Comparison of ENCODE assay signal across 24 mouse cellular contexts in genomic region chr11:114706358-114706757, GRCm38 (mm10). TPM values are rescaled to one million over a fixed set of nuclear protein-coding genes. Genes with fewer than 3 reads are reported as not detected.
DNase-seq lines count a peak whose midpoint lies in the region; ATAC-seq and TF ChIP-seq lines count a peak whose summit lies in the region.
"Had no signal": no experiment of that assay in that cellular context is flagged by ENCODE, and none has a peak within 500 bp of the region (broad histone marks: within the 10 kb centered on the region; RNA-seq: fewer than 3 reads in every experiment).

No protein-coding gene starts in this region.

- no peak for TF ChIP-seq CTCF in stomach, postnatal 0 days (IDR thresholded peaks at IDR 0.05; ENCODE audit: low read depth)

- 75% methylated on average over 5 of the region's 5 CpGs for WGBS in stomach, embryonic 16.5 days
- WGBS in stomach, postnatal 0 days, result 74% methylated on average over 5 of the region's 5 CpGs

- no peak for TF ChIP-seq EP300 in stomach, postnatal 0 days (optimal IDR thresholded peaks at IDR 0.05)

- peak; percentile 35 for DNase-seq in adrenal gland, postnatal 14 days
- DNase-seq in adrenal gland, adult 18-20 months (ENCODE audit: low spot score in 2 of 2), result no peak
- DNase-seq in adrenal gland, postnatal 25 days, result peak; percentile 35
- DNase-seq in adrenal gland, postnatal 4 days (ENCODE audit: low spot score in 2 of 2), result no peak
- DNase-seq in stomach, postnatal 0 days (ENCODE audit: low spot score), result no peak
- DNase-seq in left cerebral cortex, adult 9 months (ENCODE audit: low spot score in 2 of 2), result no peak
- DNase-seq: adrenal gland, adult 2 months; adrenal gland, adult 8-10 months; adrenal gland, postnatal 10 days; B cell, adult 2 months; cerebellum, adult 11 months; cerebellum, adult 11-12 months; cerebellum, adult 18-20 months; cerebellum, adult 2 months; cerebellum, adult 8-10 months; cerebellum, adult 9-10 months had no signal

- ATAC-seq in stomach, embryonic 16.5 days (ENCODE audit: insufficient read depth, low FRiP score), result peak; percentile 8; the same call in 1 of the 2 replicates
- ATAC-seq in stomach, postnatal 0 days (ENCODE audit: low FRiP score, low TSS enrichment), result no peak
- ATAC-seq in common myeloid progenitor, adult 5-6 weeks (replicated peaks; ENCODE audit: low read depth, poor library complexity, severe bottlenecking), result peak; percentile 17; the same call in 1 of the 2 replicates
- ATAC-seq: activated CD4-positive, CD25-positive, alpha-beta regulatory T cell, adult 4 months; CD4-positive, CD25-positive, alpha-beta regulatory T cell, adult 4 months; Patski had no signal

- H3K27ac ChIP-seq in stomach, embryonic 16.5 days (ENCODE audit: low read length), result no peak overlapping the region
- H3K27ac ChIP-seq in stomach, postnatal 0 days (replicated peaks), result no peak overlapping the region

- H3K9ac ChIP-seq in stomach, embryonic 16.5 days (ENCODE audit: low read length), result no peak overlapping the region
- no peak overlapping the region for H3K9ac ChIP-seq in stomach, postnatal 0 days (ENCODE audit: low read length)

- H3K4me3 ChIP-seq in stomach, embryonic 16.5 days (replicated peaks; ENCODE audit: low read length), result no peak overlapping the region
- no peak overlapping the region for H3K4me3 ChIP-seq in stomach, postnatal 0 days (ENCODE audit: low read depth, low read length)

- no peaks in the 10 kb centered on the region for H3K9me3 ChIP-seq in stomach, embryonic 16.5 days (replicated peaks; ENCODE audit: control insufficient read depth, low read length)
- no peaks in the 10 kb centered on the region for H3K9me3 ChIP-seq in stomach, postnatal 0 days (ENCODE audit: control insufficient read depth, low read length)

- no peak overlapping the region for H3K4me2 ChIP-seq in stomach, embryonic 16.5 days (ENCODE audit: low read depth, low read length)
- no peak overlapping the region for H3K4me2 ChIP-seq in stomach, postnatal 0 days (replicated peaks; ENCODE audit: low read depth)

- H3K36me3 ChIP-seq in stomach, embryonic 16.5 days (ENCODE audit: control insufficient read depth, insufficient read depth, low read length), result no peaks in the 10 kb centered on the region
- H3K36me3 ChIP-seq in stomach, postnatal 0 days (ENCODE audit: control insufficient read depth, insufficient read depth, low read length), result no peaks in the 10 kb centered on the region
- H3K36me3 ChIP-seq: G1E had no signal

- H3K4me1 ChIP-seq in stomach, embryonic 16.5 days (ENCODE audit: control insufficient read depth, insufficient read depth, low read length), result no peaks in the 10 kb centered on the region
- H3K4me1 ChIP-seq in stomach, postnatal 0 days (replicated peaks; ENCODE audit: control insufficient read depth, insufficient read depth), result no peaks in the 10 kb centered on the region

- H3K27me3 ChIP-seq in stomach, embryonic 16.5 days (ENCODE audit: control insufficient read depth, insufficient read depth, low read length), result no peaks in the 10 kb centered on the region
- H3K27me3 ChIP-seq in stomach, postnatal 0 days (ENCODE audit: control insufficient read depth, insufficient read depth, low read length), result no peaks in the 10 kb centered on the region
- H3K27me3 ChIP-seq: CH12.LX, Patski had no signal

RNA-seq across cellular contexts. Expression of gene Dnaic2, which starts 20.9 kb away (rescaled TPM):
- total RNA-seq in adrenal gland, postnatal 14 days (2021), result 0.44 and 0.64 TPM in 2 replicates
- under 1 TPM; 0.19 to 0.50 TPM for total RNA-seq in adrenal gland, adult 18-20 months (2021)
- total RNA-seq in adrenal gland, postnatal 25 days (2021), result 0.67 and 1.2 TPM in 2 replicates
- 1 to 10 TPM; 1.7 to 2.0 TPM for total RNA-seq in adrenal gland, postnatal 4 days (2021)
- polyA plus RNA-seq in stomach, embryonic 16.5 days (2015; fragmentation: Nextera tagmentation; extraction: Ambion mirVana), result 0.25 and 0.84 TPM in 2 replicates
- 0.35 and 0.36 TPM in 2 replicates for polyA plus RNA-seq in stomach, postnatal 0 days (2015; fragmentation: Nextera tagmentation; extraction: Ambion mirVana)
- total RNA-seq in common myeloid progenitor, adult 5-6 weeks (2017), result not detected in 2 replicates
- total RNA-seq: G1E, MEL had no signal
- polyA plus RNA-seq: activated CD4-positive, CD25-positive, alpha-beta regulatory T cell, adult 4 months; CD4-positive, CD25-positive, alpha-beta regulatory T cell, adult 4 months; G1E had no signal

RNA-seq across cellular contexts. Expression of gene Ttyh2, which starts 31.1 kb away (rescaled TPM):
- 61.7 and 64.7 TPM in 2 replicates for total RNA-seq in adrenal gland, postnatal 14 days (2021)
- 10 to 100 TPM; 46.0 to 94.2 TPM for total RNA-seq in adrenal gland, adult 18-20 months (2021)
- total RNA-seq in adrenal gland, postnatal 25 days (2021), result 120 and 145 TPM in 2 replicates
- total RNA-seq in adrenal gland, postnatal 4 days (2021), result 100 to 1,000 TPM; 108 to 113 TPM
- polyA plus RNA-seq in stomach, embryonic 16.5 days (2015; fragmentation: Nextera tagmentation; extraction: Ambion mirVana), result 15.6 and 17.3 TPM in 2 replicates
- 12.5 and 14.7 TPM in 2 replicates for polyA plus RNA-seq in stomach, postnatal 0 days (2015; fragmentation: Nextera tagmentation; extraction: Ambion mirVana)
- total RNA-seq in common myeloid progenitor, adult 5-6 weeks (2017), result 5.6 and 7.6 TPM in 2 replicates

RNA-seq across cellular contexts. Expression of gene Rpl38, which starts 38.0 kb away (rescaled TPM):
- total RNA-seq in adrenal gland, postnatal 14 days (2021), result 1,048 and 1,188 TPM in 2 replicates
- total RNA-seq in adrenal gland, adult 18-20 months (2021), result 1,000 to 10,000 TPM; 1,092 to 1,268 TPM
- 1,060 and 1,162 TPM in 2 replicates for total RNA-seq in adrenal gland, postnatal 25 days (2021)
- total RNA-seq in adrenal gland, postnatal 4 days (2021), result 1,000 to 10,000 TPM; 1,445 to 1,502 TPM
- polyA plus RNA-seq in stomach, embryonic 16.5 days (2015; fragmentation: Nextera tagmentation; extraction: Ambion mirVana), result 797 and 998 TPM in 2 replicates
- polyA plus RNA-seq in stomach, postnatal 0 days (2015; fragmentation: Nextera tagmentation; extraction: Ambion mirVana), result 1,058 and 1,265 TPM in 2 replicates
- 3,935 and 5,520 TPM in 2 replicates for total RNA-seq in common myeloid progenitor, adult 5-6 weeks (2017)

RNA-seq across cellular contexts. Expression of gene Kif19a, which starts 58.8 kb away (rescaled TPM):
- total RNA-seq in adrenal gland, postnatal 14 days (2021), result 0.41 and 0.56 TPM in 2 replicates
- total RNA-seq in adrenal gland, adult 18-20 months (2021), result under 1 TPM; 0.66 to 0.93 TPM
- 0.43 TPM in 1 of 2 replicates, not detected in the other for total RNA-seq in adrenal gland, postnatal 25 days (2021)
- total RNA-seq in adrenal gland, postnatal 4 days (2021), result 1 to 10 TPM in 1 of 2 experiments, under 1 TPM in 1; 0.99 to 1.6 TPM
- polyA plus RNA-seq in stomach, embryonic 16.5 days (2015; fragmentation: Nextera tagmentation; extraction: Ambion mirVana), result 0.53 and 0.75 TPM in 2 replicates
- polyA plus RNA-seq in stomach, postnatal 0 days (2015; fragmentation: Nextera tagmentation; extraction: Ambion mirVana), result 0.35 and 0.58 TPM in 2 replicates
- not detected in 2 replicates for total RNA-seq in common myeloid progenitor, adult 5-6 weeks (2017)
- total RNA-seq: G1E, MEL had no signal
- polyA plus RNA-seq: CD4-positive, CD25-positive, alpha-beta regulatory T cell, adult 4 months; G1E had no signal

Comparison
In these comparisons a context has a peak if more than half of its experiments do, and no peak if none do; other contexts are left out.
1. DNase-seq: peak in adrenal gland, postnatal 14 days (single experiment) and adrenal gland, postnatal 25 days (single experiment); none in adrenal gland, adult 18-20 months (0 of 2), adrenal gland, postnatal 4 days (0 of 2), stomach, postnatal 0 days (single experiment) and left cerebral cortex, adult 9 months (0 of 2).